Mouse (Mus musculus): Measurements from ENCODE around the gene Eya4. TPM values are rescaled to one million over a fixed set of nuclear protein-coding genes. Genes with fewer than 3 reads are reported as not detected.

Gene Eya4
- polyA plus RNA-seq, 1 experiment = 6.9 TPM

- TF ChIP-seq CTCF (IDR thresholded peaks at IDR 0.05; ENCODE audit: low read depth, low read length) (no peak), EP300 (IDR thresholded peaks at IDR 0.05; ENCODE audit: insufficient read depth, low read depth, low read length) (no peak)
- H3K4me3 ChIP-seq (ENCODE audit: low read depth, low read length) = peak overlapping the region; percentile 49
- H3K36me3 ChIP-seq (ENCODE audit: control insufficient read depth, insufficient read depth, low read length, poor library complexity, severe bottlenecking) = no peaks in the 10 kb centered on the region
- H3K9me3 ChIP-seq (replicated peaks; ENCODE audit: control insufficient read depth, insufficient read depth, low read length, poor library complexity, severe bottlenecking) = no peaks in the 10 kb centered on the region
- H3K27ac ChIP-seq (ENCODE audit: insufficient read depth, low read length) = no peak overlapping the region
- peak overlapping the region; percentile 83 for H3K9ac ChIP-seq (ENCODE audit: low read depth, poor library complexity, severe bottlenecking)
- H3K27me3 ChIP-seq (ENCODE audit: control insufficient read depth, insufficient read depth, low read length, poor library complexity, severe bottlenecking) = peaks cover 20% of the 10 kb centered on the region
- no peaks in the 10 kb centered on the region for H3K4me1 ChIP-seq (ENCODE audit: control insufficient read depth, insufficient read depth, low read length)
Observed at GRCm38 (mm10) chr10:23349392-23350010, 1.1 kb downstream of the Eya4 start.

DNA sequence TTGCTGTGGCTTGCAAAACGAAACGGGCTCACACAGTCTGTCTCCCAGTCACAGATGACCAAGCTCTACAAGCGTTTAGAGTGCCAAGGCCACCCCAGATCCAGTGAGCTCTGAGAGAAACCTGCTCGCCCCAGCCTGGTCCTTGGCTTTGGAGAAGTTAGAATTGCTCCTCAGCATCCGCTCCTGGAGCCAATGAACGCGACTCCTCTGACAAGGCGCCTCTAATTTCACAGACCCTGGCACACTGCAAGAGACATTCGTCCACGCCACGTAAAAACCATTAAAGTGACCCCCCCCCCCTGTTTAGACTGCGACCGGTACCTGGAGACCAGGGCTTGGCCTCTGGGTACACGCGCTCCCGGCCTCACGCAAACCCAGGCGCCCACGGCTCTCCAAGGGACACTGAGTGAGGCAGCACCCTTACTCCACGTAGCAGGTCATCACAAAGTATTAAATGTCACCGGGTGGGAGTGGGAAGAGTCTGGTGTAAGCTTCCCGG lies 1.6 kb downstream of the Eya4 start:
- peak overlapping the region; percentile 83; the same call in 1 of the 2 replicates for H3K9ac ChIP-seq (ENCODE audit: low read depth, poor library complexity, severe bottlenecking)
- H3K4me1 ChIP-seq (ENCODE audit: control insufficient read depth, insufficient read depth, low read length) = no peaks in the 10 kb centered on the region
- H3K27me3 ChIP-seq (ENCODE audit: control insufficient read depth, insufficient read depth, low read length, poor library complexity, severe bottlenecking) = peaks cover 20% of the 10 kb centered on the region
- H3K27ac ChIP-seq (ENCODE audit: insufficient read depth, low read length) = no peak overlapping the region
- peak overlapping the region; percentile 49 for H3K4me3 ChIP-seq (ENCODE audit: low read depth, low read length)
- no peaks in the 10 kb centered on the region for H3K36me3 ChIP-seq (ENCODE audit: control insufficient read depth, insufficient read depth, low read length, poor library complexity, severe bottlenecking)
- no peaks in the 10 kb centered on the region for H3K9me3 ChIP-seq (replicated peaks; ENCODE audit: control insufficient read depth, insufficient read depth, low read length, poor library complexity, severe bottlenecking)
- no peak for TF ChIP-seq EP300 (IDR thresholded peaks at IDR 0.05; ENCODE audit: insufficient read depth, low read depth, low read length)
- no peak for TF ChIP-seq CTCF (IDR thresholded peaks at IDR 0.05; ENCODE audit: low read depth, low read length)

DNA sequence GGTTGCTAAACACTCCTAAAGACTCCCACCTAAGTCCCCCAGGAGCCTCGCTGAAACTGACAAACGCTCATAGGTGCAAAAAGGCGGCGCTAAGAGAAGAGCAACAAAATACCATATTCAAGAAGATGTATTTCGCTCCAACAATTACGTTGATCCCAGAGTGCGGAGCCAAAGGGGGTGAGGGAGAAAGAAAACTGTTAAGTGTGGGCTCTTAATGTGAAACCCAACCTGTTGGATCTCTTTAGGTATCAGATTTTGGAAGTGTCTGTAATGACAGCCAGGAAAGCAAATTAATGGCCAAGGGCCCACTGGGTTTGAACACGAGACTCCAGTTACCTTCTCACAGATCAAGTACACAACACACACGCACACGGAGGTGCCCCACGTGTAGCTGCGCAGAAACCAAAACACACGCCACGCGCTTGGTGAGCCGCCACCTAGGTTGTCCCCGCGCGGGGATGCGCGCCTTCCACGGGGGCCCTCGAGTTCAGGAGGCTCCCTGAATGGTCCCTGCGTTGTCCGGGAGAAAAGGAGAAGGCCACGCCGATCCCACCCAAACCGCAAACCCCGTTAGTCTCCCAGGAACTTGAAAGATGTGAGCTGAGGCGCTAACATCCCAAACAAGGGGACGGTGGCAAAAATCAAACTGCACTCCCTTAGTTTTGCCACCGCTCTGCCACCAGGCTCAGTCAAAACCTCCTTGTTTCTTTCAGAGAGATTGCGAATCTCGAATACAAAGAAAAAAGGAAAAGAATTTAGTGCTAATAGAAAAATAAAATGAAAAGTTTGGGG lies 2.3 kb downstream of the Eya4 start:
- Histone ChIP-seq H3K9ac (ENCODE audit: low read depth, poor library complexity, severe bottlenecking) (no peak overlapping the region), H3K4me1 (ENCODE audit: control insufficient read depth, insufficient read depth, low read length) (no peaks in the 10 kb centered on the region), H3K9me3 (replicated peaks; ENCODE audit: control insufficient read depth, insufficient read depth, low read length, poor library complexity, severe bottlenecking) (no peaks in the 10 kb centered on the region), H3K36me3 (ENCODE audit: control insufficient read depth, insufficient read depth, low read length, poor library complexity, severe bottlenecking) (no peaks in the 10 kb centered on the region), H3K4me3 (ENCODE audit: low read depth, low read length) (no peak overlapping the region; the same call in 1 of the 2 replicates), H3K27ac (ENCODE audit: insufficient read depth, low read length) (no peak overlapping the region), H3K27me3 (ENCODE audit: control insufficient read depth, insufficient read depth, low read length, poor library complexity, severe bottlenecking) (peaks cover 20% of the 10 kb centered on the region)
- no peak for TF ChIP-seq CTCF (IDR thresholded peaks at IDR 0.05; ENCODE audit: low read depth, low read length)
- TF ChIP-seq POLR2A (IDR thresholded peaks at IDR 0.05; ENCODE audit: insufficient read depth, low read length) = no peak
- TF ChIP-seq EP300 (IDR thresholded peaks at IDR 0.05; ENCODE audit: insufficient read depth, low read depth, low read length) = no peak

- Histone ChIP-seq H3K9me3 (replicated peaks; ENCODE audit: control insufficient read depth, insufficient read depth, low read length, poor library complexity, severe bottlenecking) (no peaks in the 10 kb centered on the region), H3K9ac (ENCODE audit: low read depth, poor library complexity, severe bottlenecking) (no peak overlapping the region), H3K36me3 (ENCODE audit: control insufficient read depth, insufficient read depth, low read length, poor library complexity, severe bottlenecking) (no peaks in the 10 kb centered on the region), H3K27me3 (ENCODE audit: control insufficient read depth, insufficient read depth, low read length, poor library complexity, severe bottlenecking) (no peaks in the 10 kb centered on the region), H3K27ac (ENCODE audit: insufficient read depth, low read length) (no peak overlapping the region), H3K4me1 (ENCODE audit: control insufficient read depth, insufficient read depth, low read length) (no peaks in the 10 kb centered on the region), H3K4me3 (ENCODE audit: low read depth, low read length) (no peak overlapping the region)
- no peak for TF ChIP-seq CTCF (IDR thresholded peaks at IDR 0.05; ENCODE audit: low read depth, low read length)
- TF ChIP-seq POLR2A (IDR thresholded peaks at IDR 0.05; ENCODE audit: insufficient read depth, low read length) = no peak
- no peak for TF ChIP-seq EP300 (IDR thresholded peaks at IDR 0.05; ENCODE audit: insufficient read depth, low read depth, low read length)
Observed at GRCm38 (mm10) chr10:23337250-23337649, 13.3 kb downstream of the Eya4 start.

- no peaks in the 10 kb centered on the region for H3K27me3 ChIP-seq (ENCODE audit: control insufficient read depth, insufficient read depth, low read length, poor library complexity, severe bottlenecking)
- TF ChIP-seq POLR2A (IDR thresholded peaks at IDR 0.05; ENCODE audit: insufficient read depth, low read length) (no peak), CTCF (IDR thresholded peaks at IDR 0.05; ENCODE audit: low read depth, low read length) (no peak), EP300 (IDR thresholded peaks at IDR 0.05; ENCODE audit: insufficient read depth, low read depth, low read length) (no peak)
- H3K4me3 ChIP-seq (ENCODE audit: low read depth, low read length) = no peak overlapping the region
- H3K9ac ChIP-seq (ENCODE audit: low read depth, poor library complexity, severe bottlenecking) = no peak overlapping the region
- no peaks in the 10 kb centered on the region for H3K9me3 ChIP-seq (replicated peaks; ENCODE audit: control insufficient read depth, insufficient read depth, low read length, poor library complexity, severe bottlenecking)
- H3K27ac ChIP-seq (ENCODE audit: insufficient read depth, low read length) = no peak overlapping the region
- H3K36me3 ChIP-seq (ENCODE audit: control insufficient read depth, insufficient read depth, low read length, poor library complexity, severe bottlenecking) = no peaks in the 10 kb centered on the region
- H3K4me1 ChIP-seq (ENCODE audit: control insufficient read depth, insufficient read depth, low read length) = no peaks in the 10 kb centered on the region
Observed at GRCm38 (mm10) chr10:23332768-23333167, 17.8 kb downstream of the Eya4 start.

DNA sequence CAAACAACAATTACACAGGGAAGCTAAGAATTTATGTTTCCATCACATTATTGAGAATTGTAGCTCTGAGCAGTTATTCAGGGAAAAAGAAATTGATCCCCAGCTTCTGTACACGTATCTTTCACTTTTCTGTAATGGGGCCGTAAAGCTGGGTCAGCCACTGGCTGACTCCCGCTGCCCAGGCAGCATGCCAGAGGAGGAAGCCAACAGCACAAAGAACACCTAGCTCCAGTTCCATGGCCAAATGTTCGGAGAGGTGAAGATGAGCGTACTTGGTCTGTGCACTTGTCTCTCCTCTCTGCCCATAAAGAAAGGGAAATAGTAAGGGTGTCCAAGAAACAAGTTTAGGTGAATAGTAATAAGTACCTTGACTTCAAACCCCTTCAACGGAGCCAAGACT lies 22.9 kb downstream of the Eya4 start:
- Histone ChIP-seq H3K36me3 (ENCODE audit: control insufficient read depth, insufficient read depth, low read length, poor library complexity, severe bottlenecking) (no peaks in the 10 kb centered on the region), H3K9me3 (replicated peaks; ENCODE audit: control insufficient read depth, insufficient read depth, low read length, poor library complexity, severe bottlenecking) (no peaks in the 10 kb centered on the region), H3K27ac (ENCODE audit: insufficient read depth, low read length) (no peak overlapping the region), H3K9ac (ENCODE audit: low read depth, poor library complexity, severe bottlenecking) (no peak overlapping the region), H3K27me3 (ENCODE audit: control insufficient read depth, insufficient read depth, low read length, poor library complexity, severe bottlenecking) (no peaks in the 10 kb centered on the region), H3K4me3 (ENCODE audit: low read depth, low read length) (no peak overlapping the region), H3K4me1 (ENCODE audit: control insufficient read depth, insufficient read depth, low read length) (no peaks in the 10 kb centered on the region)
- TF ChIP-seq EP300 (IDR thresholded peaks at IDR 0.05; ENCODE audit: insufficient read depth, low read depth, low read length) = no peak
- no peak for TF ChIP-seq POLR2A (IDR thresholded peaks at IDR 0.05; ENCODE audit: insufficient read depth, low read length)
- no peak for TF ChIP-seq CTCF (IDR thresholded peaks at IDR 0.05; ENCODE audit: low read depth, low read length)

Data from ES-Bruce4 (cell line).